Mouse (Mus musculus) liver, embryonic 16.5 days (tissue): Measurements from ENCODE around the gene Plekhh3. TPM values are rescaled to one million over a fixed set of nuclear protein-coding genes. Genes with fewer than 3 reads are reported as not detected.

Experiments used
- ATAC-seq: fragments of 200-750 bp; cut with Nextera tagmentation; 2 replicates; pipeline ENCODE4 v1.8.0; 2017; ENCODE audit warnings: low read depth, mild to moderate bottlenecking, moderate number of reproducible peaks, moderate library complexity
- H3K27ac ChIP-seq: fragments of 300-500 bp; sonication (generic); 2 replicates; pipeline ENCODE4 v1.5.1; 2014; ENCODE audit warnings: mild to moderate bottlenecking, low read length
- H3K27me3 ChIP-seq: fragments of 300-500 bp; sonication (generic); 2 replicates; pipeline ENCODE4 v1.6.1; 2014; ENCODE audit warnings: low read depth, low read length, mixed read lengths; ENCODE audit not compliant: control insufficient read depth, insufficient read depth
- H3K36me3 ChIP-seq: fragments of 300-500 bp; sonication (generic); 2 replicates; pipeline ENCODE4 v1.6.1; 2014; ENCODE audit warnings: mild to moderate bottlenecking; ENCODE audit not compliant: control insufficient read depth, insufficient read depth
- H3K4me1 ChIP-seq: fragments of 300-500 bp; sonication (generic); 2 replicates; pipeline ENCODE4 v1.6.1; 2014; ENCODE audit warnings: low read depth, low read length, mixed read lengths; ENCODE audit not compliant: control insufficient read depth
- H3K4me2 ChIP-seq: fragments of 300-500 bp; sonication (generic); 2 replicates; pipeline ENCODE4 v1.6.1; 2014; ENCODE audit warnings: low read depth, low read length, mixed read lengths
- H3K4me3 ChIP-seq: fragments of 300-500 bp; sonication (generic); 2 replicates; pipeline ENCODE4 v1.5.1; 2014; ENCODE audit warnings: low read depth, mild to moderate bottlenecking, low read length
- H3K9ac ChIP-seq: fragments of 300-500 bp; sonication (generic); 2 replicates; pipeline ENCODE4 v1.6.1; 2014; ENCODE audit warnings: low read depth, low read length
- H3K9me3 ChIP-seq: fragments of 300-500 bp; sonication (generic); replicated peaks from 2 replicates; pipeline ENCODE4 v1.6.1; 2016; ENCODE audit warnings: low read length; ENCODE audit not compliant: control insufficient read depth
- WGBS: fragments of 180-500 bp; shearing (Covaris S2); extraction: QIAGEN DNeasy Blood & Tissue Kit; methylation state at CpG from one replicate; pipeline ENCODE4 v1.1.7; 2014; ENCODE audit not compliant: insufficient replicate concordance; 5-methylcytosine and 5-hydroxymethylcytosine counted together
- polyA plus RNA-seq: library from polyadenylated mRNA; unstranded; fragments of >200 nt; fragmentation: Nextera tagmentation; extraction: Ambion mirVana; gene quantifications from 2 replicates; pipeline ENCODE4 v1.2.1, GENCODE M21; 2015

Gene Plekhh3
- polyA plus RNA-seq, result 1.1 and 1.7 TPM in 2 replicates

GRCm38 (mm10) chr11:101170811-101171610 lies at the start of gene Plekhh3:
Gene Plekhh3 (minus strand): TSS chr11:101171351.
- Histone ChIP-seq H3K27me3 (peaks cover 99% of the 10 kb centered on the region), H3K4me3 (peak within 1 kb of the TSS; percentile 55), H3K36me3 (no peaks in the 10 kb centered on the region), H3K9ac (peak within 1 kb of the TSS; percentile 44), H3K27ac (peak within 1 kb of the TSS; percentile 54), H3K4me1 (peaks cover 30% of the 10 kb centered on the region), H3K4me2 (peak within 1 kb of the TSS; percentile 65), H3K9me3 (no peaks in the 10 kb centered on the region)
- ATAC-seq, result peak; percentile 88
- under 1% methylated on average over 50 of the region's 50 CpGs for WGBS

GRCm38 (mm10) chr11:101220853-101221252 lies 49.7 kb upstream of the Plekhh3 start:
- H3K9ac ChIP-seq, result no peak overlapping the region
- H3K4me2 ChIP-seq, result no peak overlapping the region
- H3K27ac ChIP-seq, result no peak overlapping the region
- ATAC-seq, result no peak
- no peaks in the 10 kb centered on the region for H3K27me3 ChIP-seq
- H3K4me1 ChIP-seq, result peaks cover 9% of the 10 kb centered on the region
- no peak overlapping the region for H3K4me3 ChIP-seq
- no peaks in the 10 kb centered on the region for H3K9me3 ChIP-seq
- no peaks in the 10 kb centered on the region; the same call in 1 of the 2 replicates for H3K36me3 ChIP-seq
- WGBS, result 30% methylated on average over 2 of the region's 2 CpGs

- H3K27me3 ChIP-seq, result no peaks in the 10 kb centered on the region
- H3K4me2 ChIP-seq, result no peak overlapping the region
- 58% methylated on average over 10 of the region's 10 CpGs for WGBS
- no peaks in the 10 kb centered on the region for H3K9me3 ChIP-seq
- peaks cover 5% of the 10 kb centered on the region for H3K36me3 ChIP-seq
- no peak for ATAC-seq
- H3K4me3 ChIP-seq, result no peak overlapping the region
- no peak overlapping the region for H3K9ac ChIP-seq
- H3K27ac ChIP-seq, result no peak overlapping the region
- no peaks in the 10 kb centered on the region for H3K4me1 ChIP-seq
Measured at GRCm38 (mm10) chr11:101218436-101219055, 47.4 kb upstream of the Plekhh3 start.

GRCm38 (mm10) chr11:101216936-101217335 lies 45.8 kb upstream of the Plekhh3 start:
- Histone ChIP-seq H3K4me2 (no peak overlapping the region), H3K27ac (no peak overlapping the region), H3K9me3 (no peaks in the 10 kb centered on the region), H3K36me3 (peaks cover 14% of the 10 kb centered on the region), H3K4me3 (no peak overlapping the region), H3K9ac (no peak overlapping the region), H3K27me3 (no peaks in the 10 kb centered on the region), H3K4me1 (no peaks in the 10 kb centered on the region)
- ATAC-seq, result no peak
- 81% methylated on average over 5 of the region's 5 CpGs for WGBS

- Histone ChIP-seq H3K4me2 (no peak overlapping the region), H3K4me1 (no peaks in the 10 kb centered on the region), H3K9me3 (no peaks in the 10 kb centered on the region), H3K9ac (no peak overlapping the region), H3K36me3 (peaks cover 26% of the 10 kb centered on the region), H3K27me3 (no peaks in the 10 kb centered on the region), H3K4me3 (no peak overlapping the region), H3K27ac (no peak overlapping the region)
- peak; percentile 50; the same call in 1 of the 2 replicates for ATAC-seq
- WGBS, result 37% methylated on average over 3 of the region's 3 CpGs
Measured at GRCm38 (mm10) chr11:101211970-101212369, 40.8 kb upstream of the Plekhh3 start.

- Histone ChIP-seq H3K4me3 (no peak overlapping the region), H3K9me3 (no peaks in the 10 kb centered on the region), H3K36me3 (peaks cover 18% of the 10 kb centered on the region), H3K4me2 (no peak overlapping the region), H3K4me1 (peaks cover 15% of the 10 kb centered on the region), H3K27me3 (no peaks in the 10 kb centered on the region), H3K27ac (no peak overlapping the region; the same call in 1 of the 2 replicates), H3K9ac (no peak overlapping the region)
- WGBS, result 32% methylated on average over 7 of the region's 7 CpGs
- ATAC-seq, result no peak; the same call in 1 of the 2 replicates
Measured at GRCm38 (mm10) chr11:101200986-101201385, 29.8 kb upstream of the Plekhh3 start.

GRCm38 (mm10) chr11:101199555-101199954 lies 28.4 kb upstream of the Plekhh3 start:
- no peak overlapping the region for H3K9ac ChIP-seq
- no peak overlapping the region; the same call in 1 of the 2 replicates for H3K27ac ChIP-seq
- peaks cover 20% of the 10 kb centered on the region for H3K36me3 ChIP-seq
- no peaks in the 10 kb centered on the region for H3K27me3 ChIP-seq
- peaks cover 15% of the 10 kb centered on the region for H3K4me1 ChIP-seq
- WGBS, result 31% methylated on average over 3 of the region's 3 CpGs
- H3K9me3 ChIP-seq, result no peaks in the 10 kb centered on the region
- peak; percentile 89 for ATAC-seq
- H3K4me3 ChIP-seq, result no peak overlapping the region
- no peak overlapping the region for H3K4me2 ChIP-seq

GRCm38 (mm10) chr11:101196175-101196574 lies 25.0 kb upstream of the Plekhh3 start:
- peaks cover 18% of the 10 kb centered on the region for H3K36me3 ChIP-seq
- H3K27ac ChIP-seq, result no peak overlapping the region
- WGBS, result 80% methylated on average over 8 of the region's 8 CpGs
- ATAC-seq, result no peak
- H3K9ac ChIP-seq, result no peak overlapping the region
- no peaks in the 10 kb centered on the region for H3K9me3 ChIP-seq
- no peak overlapping the region for H3K4me3 ChIP-seq
- no peaks in the 10 kb centered on the region for H3K27me3 ChIP-seq
- peaks cover 18% of the 10 kb centered on the region for H3K4me1 ChIP-seq
- H3K4me2 ChIP-seq, result no peak overlapping the region

- H3K36me3 ChIP-seq, result peaks cover 18% of the 10 kb centered on the region
- no peaks in the 10 kb centered on the region for H3K27me3 ChIP-seq
- WGBS, result 79% methylated on average over 8 of the region's 8 CpGs
- no peak for ATAC-seq
- no peak overlapping the region for H3K4me3 ChIP-seq
- H3K27ac ChIP-seq, result no peak overlapping the region
- peaks cover 21% of the 10 kb centered on the region for H3K4me1 ChIP-seq
- no peaks in the 10 kb centered on the region for H3K9me3 ChIP-seq
- no peak overlapping the region for H3K9ac ChIP-seq
- H3K4me2 ChIP-seq, result no peak overlapping the region
Measured at GRCm38 (mm10) chr11:101195571-101195970, 24.4 kb upstream of the Plekhh3 start.
